In the genomic region with DNA sequence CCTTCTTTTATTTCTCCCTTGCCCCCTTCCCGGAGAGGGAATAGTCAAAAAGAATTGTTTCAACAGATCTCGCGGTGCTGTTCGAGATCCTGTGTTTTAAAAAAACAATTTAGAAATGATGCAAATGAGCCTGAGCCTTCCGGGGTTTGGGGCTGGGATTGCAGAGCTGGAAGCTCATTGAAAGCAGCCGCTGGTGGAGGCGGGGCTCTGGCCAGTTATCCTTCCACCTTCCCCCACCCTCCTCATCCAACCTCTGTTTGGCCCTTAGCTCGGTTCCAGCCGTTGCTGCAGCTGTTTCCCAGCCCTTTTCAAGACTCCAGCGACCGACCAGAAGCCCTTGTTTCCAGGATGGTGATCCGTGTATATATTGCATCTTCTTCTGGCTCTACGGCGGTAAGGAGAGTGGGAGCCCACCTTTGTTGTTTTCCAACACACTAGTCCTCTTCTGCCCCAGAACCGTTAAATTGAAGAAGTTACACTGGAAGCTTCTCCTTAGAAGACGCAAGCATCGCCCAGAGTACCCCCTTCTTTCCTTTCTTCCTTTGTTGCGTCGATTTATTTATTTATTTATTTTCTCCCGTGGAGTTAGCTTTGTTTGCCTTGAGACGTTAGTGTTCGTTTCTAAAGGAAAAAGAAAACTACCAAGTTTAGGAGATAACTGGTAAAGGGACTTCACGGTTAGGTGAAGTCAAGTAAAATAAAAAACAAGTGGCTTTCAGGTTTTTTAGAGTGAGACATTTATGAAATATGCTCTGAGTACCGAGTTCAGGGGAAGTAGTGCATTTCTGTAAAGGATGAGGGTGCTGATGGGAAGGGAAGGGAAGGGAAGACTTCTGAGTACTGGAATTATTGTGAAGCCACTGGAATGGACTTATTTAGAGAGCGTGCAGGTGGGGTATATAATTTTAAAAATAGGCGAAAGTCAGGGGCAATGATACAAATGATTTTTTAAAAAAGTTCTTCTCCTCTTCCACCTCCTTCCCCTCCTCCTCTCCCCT, we compare ENCODE assay signal across 8 mouse cellular contexts. TPM values are rescaled to one million over a fixed set of nuclear protein-coding genes. Genes with fewer than 3 reads are reported as not detected.
DNase-seq lines count a peak whose midpoint lies in the region; ATAC-seq and TF ChIP-seq lines count a peak whose summit lies in the region.

TSS of gene Sh3bgrl (plus strand) at position 121 of the 998 bp plus-strand sequence.

- no peak for TF ChIP-seq CTCF in cortical plate, adult 2 months (IDR thresholded peaks at IDR 0.05; ENCODE audit: extremely low read depth, insufficient read depth, low read length)
- no peak for TF ChIP-seq CTCF in hindbrain, postnatal 0 days (IDR thresholded peaks at IDR 0.05; ENCODE audit: low read depth)

- WGBS in hindbrain, postnatal 0 days = 22% methylated on average over 26 of the region's 26 CpGs

- no peaks in the 10 kb centered on the region for H3K9me3 ChIP-seq in hindbrain, postnatal 0 days (ENCODE audit: low read length)

- peak within 1 kb of the TSS; percentile 55 for H3K4me2 ChIP-seq in hindbrain, postnatal 0 days (ENCODE audit: low read depth, low read length)

- 0 out of 2 replicates have a peak within 1 kb of the TSS, but pooled peaks have one; percentile 12 for H3K27ac ChIP-seq in cortical plate, adult 2 months (ENCODE audit: insufficient read depth, low read length)
- H3K27ac ChIP-seq in hindbrain, postnatal 0 days = peak within 1 kb of the TSS; percentile 76

- no peak for TF ChIP-seq POLR2A in cortical plate, adult 2 months (IDR thresholded peaks at IDR 0.05; ENCODE audit: extremely low read depth, insufficient read depth, low read length)

- intact Hi-C loops in left cerebral cortex, postnatal 10 days (cut with DNase I) = no loop called here

- H3K36me3 ChIP-seq in hindbrain, postnatal 0 days (ENCODE audit: insufficient read depth, low read length) = no peaks in the 10 kb centered on the region

- DNase-seq in adipocyte (ENCODE audit: low spot score) = peak; percentile 90
- DNase-seq in gastrocnemius, adult 8-10 months (ENCODE audit: low spot score in 2 of 2) = peak; percentile 37 to 58
- DNase-seq in hindbrain, postnatal 0 days (ENCODE audit: low spot score) = peak; percentile 81
- DNase-seq in left cerebral cortex, postnatal 10 days (ENCODE audit: extremely low spot score in 1 of 2, low spot score in 2 of 2) = peak; percentile 41 to 86
- DNase-seq in right cerebral cortex, postnatal 25 days = peak; percentile 32
- peak; percentile 48 to 79 for DNase-seq in urinary bladder, postnatal 36 days (ENCODE audit: low spot score in 2 of 2)

- peak within 1 kb of the TSS; percentile 60 for H3K9ac ChIP-seq in hindbrain, postnatal 0 days (replicated peaks; ENCODE audit: low read length)

- H3K4me1 ChIP-seq in cortical plate, adult 2 months (ENCODE audit: control insufficient read depth, insufficient read depth, low read length) = no peaks in the 10 kb centered on the region
- no peaks in the 10 kb centered on the region for H3K4me1 ChIP-seq in hindbrain, postnatal 0 days (ENCODE audit: insufficient read depth, low read length)

- peak within 1 kb of the TSS; percentile 58 for H3K4me3 ChIP-seq in cortical plate, adult 2 months (ENCODE audit: insufficient read depth, low read length)
- H3K4me3 ChIP-seq in hindbrain, postnatal 0 days (ENCODE audit: low read length) = peak within 1 kb of the TSS; percentile 49

- ATAC-seq in hindbrain, postnatal 0 days = peak; percentile 99
- ATAC-seq in megakaryocyte progenitor cell, adult 5-6 weeks (replicated peaks; ENCODE audit: poor library complexity) = peak; percentile 99

- no peaks in the 10 kb centered on the region for H3K27me3 ChIP-seq in hindbrain, postnatal 0 days (ENCODE audit: insufficient read depth, low read length)

RNA-seq across cellular contexts. Expression of gene Sh3bgrl, which starts in this region (rescaled TPM):
- polyA plus RNA-seq in cortical plate, adult 2 months (2012; rRNA removed) = 45.0 and 48.2 TPM in 2 replicates
- total RNA-seq in gastrocnemius, adult 8-10 months (2022) = 10 to 100 TPM in 1 of 4 experiments, 1 to 10 TPM in 3; 6.8 to 10.7 (median 8.4) TPM
- 66.8 and 68.2 TPM in 2 replicates for total RNA-seq in hindbrain, postnatal 0 days (2014; rRNA removed)
- 142 and 143 TPM in 2 replicates for polyA plus RNA-seq in hindbrain, postnatal 0 days (2015; fragmentation: Nextera tagmentation; extraction: Ambion mirVana)
- 100 to 1,000 TPM in 1 of 2 experiments, 10 to 100 TPM in 1; 90.1 to 101 TPM for total RNA-seq in left cerebral cortex, postnatal 10 days (2021)
- total RNA-seq in megakaryocyte progenitor cell, adult 5-6 weeks (2015) = 212 and 221 TPM in 2 replicates
- total RNA-seq in megakaryocyte progenitor cell, adult 5-6 weeks (2017) = 121 and 128 TPM in 2 replicates

Comparison
In these comparisons a context has a peak if more than half of its experiments do, and no peak if none do; other contexts are left out.
1. Peak in every context shown above with its lines: DNase-seq, ATAC-seq, H3K4me3 ChIP-seq and H3K27ac ChIP-seq.
2. DNase-seq: peak in every context shown above with its lines; median percentile 90 in adipocyte; 81 in hindbrain, postnatal 0 days; 64 in left cerebral cortex, postnatal 10 days; 64 in urinary bladder, postnatal 36 days; 48 in gastrocnemius, adult 8-10 months; 32 in right cerebral cortex, postnatal 25 days.